Comparison of ENCODE assay signal across 35 mouse cellular contexts in the genomic region with DNA sequence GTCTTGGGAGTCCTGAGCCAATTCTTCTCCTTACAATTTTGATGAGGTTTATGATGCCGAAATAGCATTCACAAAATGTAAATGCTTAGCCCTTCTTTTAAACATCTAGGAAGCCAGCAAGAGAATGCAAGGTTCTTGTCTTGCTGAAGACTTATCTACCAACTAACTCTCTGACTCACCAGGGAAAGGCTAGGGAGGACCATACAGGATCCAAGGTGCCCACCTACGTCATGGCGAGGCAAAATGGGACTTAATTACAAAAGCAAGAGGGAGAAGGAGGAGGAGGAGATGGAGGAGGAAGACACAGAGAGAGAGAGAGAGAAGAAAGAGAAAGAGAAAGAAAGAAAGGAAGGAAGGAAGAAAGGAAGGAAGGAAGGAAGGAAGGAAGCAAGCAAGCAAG. TPM values are rescaled to one million over a fixed set of nuclear protein-coding genes. Genes with fewer than 3 reads are reported as not detected.
"Had no signal": no experiment of that assay in that cellular context is flagged by ENCODE, and none has a peak within 500 bp of the region (broad histone marks: within the 10 kb centered on the region; RNA-seq: fewer than 3 reads in every experiment).

No protein-coding gene starts in this region.

- H3K4me3 ChIP-seq: limb, embryonic 10.5 days; limb, embryonic 12.5 days; limb, embryonic 13.5 days; limb, embryonic 15.5 days; liver, embryonic 12.5 days; liver, embryonic 13.5 days; liver, embryonic 15.5 days; lung, embryonic 15.5 days; megakaryocyte, embryonic 14.5 days; midbrain, embryonic 10.5 days; midbrain, embryonic 12.5 days; midbrain, embryonic 13.5 days; midbrain, embryonic 15.5 days; myocyte; neural tube, embryonic 12.5 days had no signal

- H3K27ac ChIP-seq: limb, embryonic 10.5 days; limb, embryonic 12.5 days; limb, embryonic 13.5 days; limb, embryonic 15.5 days; liver, embryonic 12.5 days; liver, embryonic 13.5 days; liver, embryonic 14.5 days; liver, embryonic 15.5 days; lung, embryonic 15.5 days; macrophage; midbrain, embryonic 10.5 days; midbrain, embryonic 12.5 days; midbrain, embryonic 13.5 days; midbrain, embryonic 15.5 days; neural tube, embryonic 12.5 days had no signal

- ATAC-seq: liver, embryonic 12.5 days; liver, postnatal 0 days; lung, postnatal 0 days; midbrain, embryonic 13.5 days; midbrain, embryonic 15.5 days; midbrain, embryonic 16.5 days had no signal

- DNase-seq: left cerebral cortex, postnatal 4 days; liver; liver, embryonic 13.5 days; liver, postnatal 0 days; lung, adult 18-20 months; lung, adult 2 months; lung, embryonic 14.5 days; lung, postnatal 10 days; lung, postnatal 14 days; lung, postnatal 36 days; lung, postnatal 4 days; midbrain, embryonic 14.5 days had no signal

RNA-seq across cellular contexts. Expression of a gene that starts 12.7 kb away (rescaled TPM):
- total RNA-seq: liver, adult 2 months; megakaryocyte progenitor cell, adult 5-6 weeks; megakaryocyte, adult 5-6 weeks; megakaryocyte-erythroid progenitor cell, adult 5-6 weeks; monocyte, adult 5-6 weeks had no signal
